Mouse (Mus musculus) cerebellum, adult 2 months (tissue): Measurements from ENCODE around the gene Tenm3.

Experiments used
- CTCF ChIP-seq: fragments of 200-500 bp; IDR thresholded peaks from 2 replicates; pipeline ENCODE4 v1.5.1; 2011; ENCODE audit warnings: low read depth, mild to moderate bottlenecking, control low read depth, low read length, moderate library complexity, borderline replicate concordance; ENCODE audit not compliant: insufficient read depth
- POLR2A ChIP-seq: fragments of 200-500 bp; IDR thresholded peaks from 2 replicates; pipeline ENCODE4 v1.6.1; 2011; ENCODE audit warnings: low read length, control low read depth, borderline replicate concordance; ENCODE audit not compliant: insufficient read depth

DNA sequence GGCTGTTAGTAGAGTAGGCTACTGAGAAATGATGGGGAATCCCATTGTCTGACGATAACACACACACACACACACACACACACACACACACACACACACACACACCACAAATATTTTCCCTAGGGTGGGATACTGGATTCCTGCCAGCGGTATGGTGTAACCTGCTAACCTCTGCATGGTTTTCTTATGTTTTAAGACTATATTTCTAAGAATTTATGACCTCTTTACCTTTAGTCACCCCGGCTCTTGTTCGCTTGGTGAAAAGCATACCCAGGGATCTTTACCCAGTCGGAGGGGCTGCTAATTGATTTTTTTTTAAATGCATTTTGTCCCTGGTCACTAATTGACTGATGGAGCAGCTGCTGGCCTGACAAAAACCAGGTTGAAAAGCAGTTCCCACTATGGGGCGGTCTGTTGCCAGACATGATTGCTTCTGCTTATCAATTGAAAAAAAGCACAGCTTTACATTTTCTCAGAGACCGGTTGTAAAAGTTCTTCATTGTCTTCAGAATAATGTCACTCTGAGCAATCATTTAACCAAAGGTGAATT, 46.5 kb upstream of the Tenm3 start:
- TF ChIP-seq CTCF (no peak), POLR2A (no peak)
